Mouse (Mus musculus): ENCODE measurements at regions not wholly inside any gene's neighbourhood (a gene's known extent, or its start where the extent isn't known, plus 50 kb on each side); places are given as distances from the start of the nearest gene placed in this dataset.

GRCm38 (mm10) chr5:41994307-41994706 is 73.5 kb upstream of the Gm16223 start:
- DNase-seq (ENCODE audit: low spot score in 2 of 2) = no peak

GRCm38 (mm10) chr5:41983556-41983955 is 84.2 kb upstream of the Gm16223 start:
- DNase-seq (ENCODE audit: low spot score in 2 of 2) = no peak

- DNase-seq (ENCODE audit: low spot score in 2 of 2) = no peak
Observed at GRCm38 (mm10) chr5:41975535-41975934, 92.2 kb upstream of the Gm16223 start.

- DNase-seq (ENCODE audit: low spot score in 2 of 2) = no peak
Observed at GRCm38 (mm10) chr5:41971201-41971600, 96.6 kb upstream of the Gm16223 start.

- no peak for DNase-seq (ENCODE audit: low spot score in 2 of 2)
Observed at GRCm38 (mm10) chr5:41966958-41967357, 100.8 kb upstream of the Gm16223 start.

GRCm38 (mm10) chr5:41947114-41947640 is 103.1 kb upstream of the Bod1l start:
- peak in 1 of 2 experiments; percentile 11 for DNase-seq (ENCODE audit: low spot score in 2 of 2)

GRCm38 (mm10) chr5:41943399-41943798 is 99.3 kb upstream of the Bod1l start:
- no peak for DNase-seq (ENCODE audit: low spot score in 2 of 2)

GRCm38 (mm10) chr5:41942131-41942530 is 98.0 kb upstream of the Bod1l start:
- no peak for DNase-seq (ENCODE audit: low spot score in 2 of 2)

DNA sequence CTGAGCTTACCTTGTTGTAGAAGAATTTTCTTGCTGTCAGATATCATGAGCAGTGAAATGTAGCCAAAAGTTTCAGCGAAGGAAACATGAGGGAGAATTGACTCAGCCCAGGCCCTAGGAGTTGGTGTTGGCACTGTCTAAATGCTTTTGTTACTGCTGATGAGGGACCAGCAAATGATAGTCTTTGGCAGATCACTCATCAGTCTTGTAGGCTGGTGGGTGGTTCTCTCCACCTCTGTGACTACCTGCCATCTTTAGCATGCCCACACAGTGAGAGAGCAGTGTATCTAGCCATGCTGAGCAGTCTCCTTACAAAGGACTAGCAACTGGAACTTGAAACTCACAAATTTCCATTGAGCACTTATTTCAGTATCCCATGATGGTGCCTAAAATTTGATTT is 97.1 kb upstream of the Bod1l start:
- no peak for DNase-seq (ENCODE audit: low spot score in 2 of 2)

- no peak for DNase-seq (ENCODE audit: low spot score in 2 of 2)
Observed at GRCm38 (mm10) chr5:41939736-41940135, 95.6 kb upstream of the Bod1l start.

- DNase-seq (ENCODE audit: low spot score in 2 of 2) = no peak
Observed at GRCm38 (mm10) chr5:41910053-41910452, 65.9 kb upstream of the Bod1l start.

DNA sequence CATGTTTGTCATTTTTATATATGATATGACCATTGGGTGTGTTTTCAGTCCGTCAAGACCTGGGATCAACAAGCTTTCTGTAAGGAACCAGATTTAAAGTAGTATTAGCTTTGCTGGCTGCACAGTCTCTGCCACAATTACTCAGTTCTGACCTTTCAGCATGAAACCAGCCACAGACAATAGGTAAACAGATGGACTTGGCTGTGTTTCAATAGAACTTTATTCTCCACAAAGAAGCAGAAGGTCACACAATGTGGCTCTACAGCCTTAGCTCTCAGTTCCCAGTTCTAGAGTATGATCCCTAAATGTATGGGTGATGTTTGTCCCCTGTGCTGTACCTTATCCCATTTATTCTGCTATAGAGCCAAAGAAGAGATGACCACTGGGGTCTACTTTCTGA is 63.6 kb upstream of the Bod1l start:
- no peak for DNase-seq (ENCODE audit: low spot score in 2 of 2)

GRCm38 (mm10) chr5:41904512-41904911 is 60.4 kb upstream of the Bod1l start:
- DNase-seq (ENCODE audit: low spot score in 2 of 2) = no peak

- DNase-seq (ENCODE audit: low spot score in 2 of 2) = no peak
Observed at GRCm38 (mm10) chr5:41899237-41899636, 55.1 kb upstream of the Bod1l start.

DNA sequence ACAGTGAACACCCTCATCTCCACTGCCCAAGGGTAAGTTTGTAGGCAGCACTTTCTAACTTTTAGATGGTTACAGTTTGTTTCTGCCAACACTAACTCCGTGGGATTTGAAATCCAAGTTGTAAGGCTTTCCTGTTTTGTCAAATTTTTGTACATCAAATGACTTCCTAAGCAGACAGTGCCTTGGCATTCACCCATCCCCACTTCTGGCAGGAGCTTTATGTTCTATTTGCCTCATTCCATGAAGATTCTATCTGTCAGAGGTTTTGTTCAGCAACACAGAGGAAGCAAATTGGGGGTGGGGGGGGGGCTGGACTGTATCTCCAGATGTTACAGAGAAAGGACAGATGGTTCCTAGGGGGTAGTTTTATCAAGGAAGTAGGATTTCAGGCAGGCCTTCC is 54.6 kb upstream of the Bod1l start:
- DNase-seq (ENCODE audit: low spot score in 2 of 2) = no peak
